Mouse (Mus musculus) liver, embryonic 12.5 days (tissue): ENCODE measurements at regions not wholly inside any gene's neighbourhood (a gene's known extent, or its start where the extent isn't known, plus 50 kb on each side); places are given as distances from the start of the nearest gene placed in this dataset.

Source experiments
- ATAC-seq: fragments of 200-750 bp; cut with Nextera tagmentation; 2 replicates; pipeline ENCODE4 v1.8.0; 2017; ENCODE audit warnings: moderate number of reproducible peaks, mild to moderate bottlenecking, moderate library complexity
- H3K27ac ChIP-seq: fragments of 300-500 bp; sonication (generic); 2 replicates; pipeline ENCODE4 v1.5.1; 2016; ENCODE audit warnings: mild to moderate bottlenecking
- H3K27me3 ChIP-seq: fragments of 300-500 bp; sonication (generic); replicated peaks from 2 replicates; pipeline ENCODE4 v1.6.1; 2016; ENCODE audit warnings: mild to moderate bottlenecking, moderate library complexity
- H3K36me3 ChIP-seq: fragments of 300-500 bp; sonication (generic); 2 replicates; pipeline ENCODE4 v1.6.1; 2016; ENCODE audit warnings: mild to moderate bottlenecking, moderate library complexity
- H3K4me1 ChIP-seq: fragments of 300-500 bp; sonication (generic); 2 replicates; pipeline ENCODE4 v1.6.1; 2016
- H3K4me2 ChIP-seq: fragments of 300-500 bp; sonication (generic); 2 replicates; pipeline ENCODE4 v1.6.1; 2016; ENCODE audit warnings: mild to moderate bottlenecking, moderate library complexity
- H3K4me3 ChIP-seq: fragments of 300-500 bp; sonication (generic); 2 replicates; pipeline ENCODE4 v1.5.1; 2016; ENCODE audit warnings: mild to moderate bottlenecking, moderate library complexity
- H3K9ac ChIP-seq: fragments of 300-500 bp; sonication (generic); 2 replicates; pipeline ENCODE4 v1.6.1; 2016; ENCODE audit warnings: mild to moderate bottlenecking, moderate library complexity
- H3K9me3 ChIP-seq: fragments of 300-500 bp; sonication (generic); replicated peaks from 2 replicates; pipeline ENCODE4 v1.6.1; 2016; ENCODE audit warnings: mild to moderate bottlenecking, moderate library complexity
- WGBS: fragments of 180-500 bp; shearing (Covaris S2); methylation state at CpG from one replicate; pipeline ENCODE4 v1.1.7; 2016; ENCODE audit not compliant: insufficient replicate concordance; 5-methylcytosine and 5-hydroxymethylcytosine counted together

GRCm38 (mm10) chr9:46593444-46593843, 273.7 kb upstream of the 4931429L15Rik start:
- H3K36me3 ChIP-seq: no peaks in the 10 kb centered on the region
- no peak overlapping the region for H3K4me3 ChIP-seq
- H3K9me3 ChIP-seq: no peaks in the 10 kb centered on the region; the same call in 1 of the 2 replicates
- H3K4me1 ChIP-seq: no peaks in the 10 kb centered on the region
- no peak for ATAC-seq
- H3K9ac ChIP-seq: no peak overlapping the region
- no peak overlapping the region for H3K27ac ChIP-seq
- no peak overlapping the region for H3K4me2 ChIP-seq
- WGBS: 52% methylated on average over 6 of the region's 6 CpGs
- no peaks in the 10 kb centered on the region for H3K27me3 ChIP-seq

GRCm38 (mm10) chr9:46592908-46593307, 273.1 kb upstream of the 4931429L15Rik start:
- Histone ChIP-seq H3K9ac (no peak overlapping the region), H3K4me3 (no peak overlapping the region), H3K27me3 (no peaks in the 10 kb centered on the region), H3K27ac (no peak overlapping the region), H3K36me3 (no peaks in the 10 kb centered on the region), H3K9me3 (no peaks in the 10 kb centered on the region; the same call in 1 of the 2 replicates), H3K4me1 (no peaks in the 10 kb centered on the region), H3K4me2 (no peak overlapping the region)
- WGBS: 72% methylated on average over 7 of the region's 7 CpGs
- ATAC-seq: no peak

- no peak overlapping the region for H3K4me2 ChIP-seq
- no peak overlapping the region for H3K9ac ChIP-seq
- no peak for ATAC-seq
- H3K9me3 ChIP-seq: 0 out of 2 replicates have a peak, but pooled peaks cover 2% of the 10 kb centered on the region
- H3K27me3 ChIP-seq: no peaks in the 10 kb centered on the region
- WGBS: 62% methylated on average over 8 of the region's 8 CpGs
- H3K4me3 ChIP-seq: no peak overlapping the region
- H3K4me1 ChIP-seq: no peaks in the 10 kb centered on the region
- no peak overlapping the region for H3K27ac ChIP-seq
- no peaks in the 10 kb centered on the region for H3K36me3 ChIP-seq
Measured at GRCm38 (mm10) chr9:46586818-46587217, 267.0 kb upstream of the 4931429L15Rik start.

GRCm38 (mm10) chr9:46581844-46582243, 262.1 kb upstream of the 4931429L15Rik start:
- no peak overlapping the region for H3K4me2 ChIP-seq
- H3K36me3 ChIP-seq: no peaks in the 10 kb centered on the region
- no peak overlapping the region for H3K4me3 ChIP-seq
- ATAC-seq: no peak
- no peaks in the 10 kb centered on the region for H3K4me1 ChIP-seq
- no peak overlapping the region for H3K9ac ChIP-seq
- 34% methylated on average over 4 of the region's 4 CpGs for WGBS
- 0 out of 2 replicates have a peak, but pooled peaks cover 14% of the 10 kb centered on the region for H3K9me3 ChIP-seq
- no peaks in the 10 kb centered on the region for H3K27me3 ChIP-seq
- H3K27ac ChIP-seq: no peak overlapping the region

- no peaks in the 10 kb centered on the region for H3K4me1 ChIP-seq
- 66% methylated on average over 4 of the region's 4 CpGs for WGBS
- no peak overlapping the region for H3K4me2 ChIP-seq
- no peak overlapping the region for H3K9ac ChIP-seq
- H3K4me3 ChIP-seq: no peak overlapping the region
- H3K27me3 ChIP-seq: no peaks in the 10 kb centered on the region
- H3K9me3 ChIP-seq: no peaks in the 10 kb centered on the region; the same call in 1 of the 2 replicates
- H3K36me3 ChIP-seq: no peaks in the 10 kb centered on the region
- no peak for ATAC-seq
- no peak overlapping the region for H3K27ac ChIP-seq
Measured at GRCm38 (mm10) chr9:46562301-46562700, 242.5 kb upstream of the 4931429L15Rik start.

GRCm38 (mm10) chr9:46558481-46558880, 238.7 kb upstream of the 4931429L15Rik start:
- peaks cover 18% of the 10 kb centered on the region; the same call in 1 of the 2 replicates for H3K9me3 ChIP-seq
- no peaks in the 10 kb centered on the region for H3K27me3 ChIP-seq
- H3K4me1 ChIP-seq: no peaks in the 10 kb centered on the region
- H3K4me3 ChIP-seq: no peak overlapping the region
- H3K27ac ChIP-seq: no peak overlapping the region
- H3K36me3 ChIP-seq: no peaks in the 10 kb centered on the region
- 79% methylated on average over 5 of the region's 5 CpGs for whole genome bisulfite sequencing
- no peak overlapping the region for H3K4me2 ChIP-seq
- no peak overlapping the region for H3K9ac ChIP-seq
- no peak for ATAC-seq

GRCm38 (mm10) chr9:46557781-46558180, 238.0 kb upstream of the 4931429L15Rik start:
- no peak for ATAC-seq
- Histone ChIP-seq H3K9ac (no peak overlapping the region), H3K27ac (no peak overlapping the region), H3K4me1 (no peaks in the 10 kb centered on the region), H3K36me3 (no peaks in the 10 kb centered on the region), H3K4me3 (no peak overlapping the region), H3K4me2 (no peak overlapping the region), H3K27me3 (no peaks in the 10 kb centered on the region), H3K9me3 (peaks cover 18% of the 10 kb centered on the region; the same call in 1 of the 2 replicates)
- 30% methylated on average over 5 of the region's 5 CpGs for WGBS

- H3K27ac ChIP-seq: no peak overlapping the region
- H3K4me3 ChIP-seq: no peak overlapping the region
- H3K36me3 ChIP-seq: no peaks in the 10 kb centered on the region
- no peak overlapping the region for H3K9ac ChIP-seq
- no peaks in the 10 kb centered on the region for H3K27me3 ChIP-seq
- 0 out of 2 replicates have a peak, but pooled peaks cover 18% of the 10 kb centered on the region for H3K9me3 ChIP-seq
- H3K4me2 ChIP-seq: no peak overlapping the region
- no peaks in the 10 kb centered on the region for H3K4me1 ChIP-seq
- ATAC-seq: no peak
- 45% methylated on average over 6 of the region's 6 CpGs for WGBS
Measured at GRCm38 (mm10) chr9:46555156-46555555, 235.4 kb upstream of the 4931429L15Rik start.

- H3K4me1 ChIP-seq: no peaks in the 10 kb centered on the region
- no peak overlapping the region for H3K4me2 ChIP-seq
- no peak for ATAC-seq
- no peak overlapping the region for H3K4me3 ChIP-seq
- 0 out of 2 replicates have a peak, but pooled peaks cover 18% of the 10 kb centered on the region for H3K9me3 ChIP-seq
- H3K27me3 ChIP-seq: no peaks in the 10 kb centered on the region
- no peak overlapping the region for H3K27ac ChIP-seq
- no peaks in the 10 kb centered on the region for H3K36me3 ChIP-seq
- 58% methylated on average over 6 of the region's 6 CpGs for WGBS
- no peak overlapping the region for H3K9ac ChIP-seq
Measured at GRCm38 (mm10) chr9:46554586-46555152, 234.9 kb upstream of the 4931429L15Rik start.

- Histone ChIP-seq H3K4me1 (no peaks in the 10 kb centered on the region), H3K4me3 (no peak overlapping the region), H3K9ac (no peak overlapping the region), H3K27ac (no peak overlapping the region), H3K27me3 (no peaks in the 10 kb centered on the region), H3K9me3 (no peaks in the 10 kb centered on the region), H3K4me2 (no peak overlapping the region), H3K36me3 (no peaks in the 10 kb centered on the region)
- 51% methylated on average over 4 of the region's 4 CpGs for WGBS
- ATAC-seq: no peak
Measured at GRCm38 (mm10) chr9:46549416-46549815, 229.6 kb upstream of the 4931429L15Rik start.

GRCm38 (mm10) chr9:46544326-46544725, 224.5 kb upstream of the 4931429L15Rik start:
- Histone ChIP-seq H3K4me1 (no peaks in the 10 kb centered on the region), H3K4me3 (no peak overlapping the region), H3K9ac (no peak overlapping the region), H3K36me3 (no peaks in the 10 kb centered on the region), H3K9me3 (no peaks in the 10 kb centered on the region), H3K27me3 (no peaks in the 10 kb centered on the region), H3K4me2 (no peak overlapping the region), H3K27ac (no peak overlapping the region)
- no peak for ATAC-seq
- WGBS: 57% methylated on average over 3 of the region's 3 CpGs

- ATAC-seq: no peak
- Histone ChIP-seq H3K4me3 (no peak overlapping the region), H3K27me3 (no peaks in the 10 kb centered on the region), H3K4me2 (no peak overlapping the region), H3K4me1 (no peaks in the 10 kb centered on the region), H3K36me3 (no peaks in the 10 kb centered on the region), H3K9me3 (no peaks in the 10 kb centered on the region), H3K9ac (no peak overlapping the region), H3K27ac (no peak overlapping the region)
- WGBS: 39% methylated on average over 2 of the region's 2 CpGs
Measured at GRCm38 (mm10) chr9:46541001-46541400, 221.2 kb upstream of the 4931429L15Rik start.

- no peak overlapping the region for H3K27ac ChIP-seq
- no peak overlapping the region for H3K9ac ChIP-seq
- H3K36me3 ChIP-seq: no peaks in the 10 kb centered on the region
- no peaks in the 10 kb centered on the region for H3K9me3 ChIP-seq
- no peak overlapping the region for H3K4me3 ChIP-seq
- no peaks in the 10 kb centered on the region for H3K27me3 ChIP-seq
- H3K4me2 ChIP-seq: no peak overlapping the region
- no peak for ATAC-seq
- 45% methylated on average over 4 of the region's 4 CpGs for WGBS
- H3K4me1 ChIP-seq: no peaks in the 10 kb centered on the region
Measured at GRCm38 (mm10) chr9:46538616-46539015, 218.8 kb upstream of the 4931429L15Rik start.
